Mouse (Mus musculus): ENCODE results near the gene Ccdc190.

GRCm38 (mm10) chr1:169898607-169899006, 29.8 kb upstream of the Ccdc190 start:
- no peak for TF ChIP-seq MAFK (IDR thresholded peaks at IDR 0.05; ENCODE audit: insufficient read depth, low read depth, low read length)
- TF ChIP-seq HCFC1 (IDR thresholded peaks at IDR 0.05; ENCODE audit: borderline replicate concordance, insufficient read depth, low read length), result no peak
- no peak for TF ChIP-seq CHD2 (IDR thresholded peaks at IDR 0.05; ENCODE audit: low read depth, low read length)
- no peak for TF ChIP-seq ZC3H11A (IDR thresholded peaks at IDR 0.05; ENCODE audit: borderline replicate concordance, low read depth, low read length)

All from ES-E14 (cell line).